Comparison of ENCODE assay signal across 8 mouse cellular contexts in genomic region chr5:123137044-123137909, GRCm38 (mm10). TPM values are rescaled to one million over a fixed set of nuclear protein-coding genes. Genes with fewer than 3 reads are reported as not detected.
A peak's percentile ranks its signal among the peaks of the same experiment; 100 is the strongest.
DNase-seq lines count a peak whose midpoint lies in the region; ATAC-seq lines count a peak whose summit lies in the region.

No protein-coding gene starts in this region.

- WGBS in liver, embryonic 13.5 days (ENCODE audit: insufficient replicate concordance) = 3% methylated on average over 20 of the region's 20 CpGs
- WGBS in neural tube, embryonic 11.5 days = 1% methylated on average over 20 of the region's 20 CpGs

- peak; percentile 19 for ATAC-seq in liver, embryonic 13.5 days (ENCODE audit: low read depth)
- no peak for ATAC-seq in neural tube, embryonic 11.5 days (ENCODE audit: insufficient read depth, low FRiP score, low TSS enrichment)

- H3K4me2 ChIP-seq in liver, embryonic 13.5 days = peak overlapping the region; percentile 100
- peak overlapping the region; percentile 100 for H3K4me2 ChIP-seq in neural tube, embryonic 11.5 days (ENCODE audit: low read depth)

- H3K4me3 ChIP-seq in liver, embryonic 13.5 days (replicated peaks) = peak overlapping the region; percentile 96
- H3K4me3 ChIP-seq in neural tube, embryonic 11.5 days (ENCODE audit: low read depth, low read length) = peak overlapping the region; percentile 84

- H3K27ac ChIP-seq in liver, embryonic 13.5 days = peak overlapping the region; percentile 100
- H3K27ac ChIP-seq in neural tube, embryonic 11.5 days (ENCODE audit: low read depth, low read length) = peak overlapping the region; percentile 100

- H3K36me3 ChIP-seq in liver, embryonic 13.5 days = peaks cover 31% of the 10 kb centered on the region
- H3K36me3 ChIP-seq in neural tube, embryonic 11.5 days (ENCODE audit: control insufficient read depth, insufficient read depth, low read length) = peaks cover 4% of the 10 kb centered on the region

- peak overlapping the region; percentile 100 for H3K9ac ChIP-seq in liver, embryonic 13.5 days
- H3K9ac ChIP-seq in neural tube, embryonic 11.5 days (ENCODE audit: low read length) = peak overlapping the region; percentile 100

- H3K4me1 ChIP-seq in liver, embryonic 13.5 days (replicated peaks) = peaks cover 75% of the 10 kb centered on the region
- peaks cover 45% of the 10 kb centered on the region for H3K4me1 ChIP-seq in neural tube, embryonic 11.5 days (ENCODE audit: control insufficient read depth, insufficient read depth, low read length)

- no peaks in the 10 kb centered on the region for H3K9me3 ChIP-seq in liver, embryonic 13.5 days (replicated peaks)
- no peaks in the 10 kb centered on the region for H3K9me3 ChIP-seq in neural tube, embryonic 11.5 days (ENCODE audit: control insufficient read depth, low read length)

- DNase-seq in layer of hippocampus, adult 11-12 months (ENCODE audit: low spot score) = peak; percentile 68
- no peak for DNase-seq in layer of hippocampus, postnatal 36 days
- DNase-seq in embryo, embryonic 9.5 days (ENCODE audit: extremely low spot score) = peak; percentile 84
- DNase-seq in heart, adult 11 months = peak; percentile 99
- DNase-seq in kidney, adult 18-20 months = peak; percentile 90
- peak; percentile 84 for DNase-seq in liver, embryonic 13.5 days
- peak; percentile 81 for DNase-seq in neural tube, embryonic 11.5 days (ENCODE audit: low spot score)
- DNase-seq in testis, postnatal 14 days (ENCODE audit: low spot score) = peak; percentile 78

- no peaks in the 10 kb centered on the region for H3K27me3 ChIP-seq in liver, embryonic 13.5 days
- no peaks in the 10 kb centered on the region for H3K27me3 ChIP-seq in neural tube, embryonic 11.5 days (ENCODE audit: control insufficient read depth, insufficient read depth, low read length)

RNA-seq across cellular contexts. Expression of gene Setd1b, which starts 4.7 kb away (rescaled TPM):
- 10 to 100 TPM; 31.4 to 36.2 TPM for total RNA-seq in layer of hippocampus, postnatal 36 days (2021)
- 3.4 and 3.8 TPM in 2 replicates for polyA plus RNA-seq in liver, embryonic 13.5 days (2015; fragmentation: Nextera tagmentation; extraction: Ambion mirVana)
- polyA plus RNA-seq in neural tube, embryonic 11.5 days (2014; fragmentation: Nextera tagmentation; extraction: Ambion mirVana) = 10.9 and 12.2 TPM in 2 replicates

RNA-seq across cellular contexts. Expression of gene Rhof, which starts 4.8 kb away (rescaled TPM):
- 10 to 100 TPM; 43.0 to 48.0 TPM for total RNA-seq in layer of hippocampus, postnatal 36 days (2021)
- polyA plus RNA-seq in liver, embryonic 13.5 days (2015; fragmentation: Nextera tagmentation; extraction: Ambion mirVana) = 2.5 and 3.4 TPM in 2 replicates
- 1.6 and 2.6 TPM in 2 replicates for polyA plus RNA-seq in neural tube, embryonic 11.5 days (2014; fragmentation: Nextera tagmentation; extraction: Ambion mirVana)

RNA-seq across cellular contexts. Expression of gene Psmd9, which starts 31.9 kb away (rescaled TPM):
- 10 to 100 TPM; 28.2 to 30.8 TPM for total RNA-seq in layer of hippocampus, postnatal 36 days (2021)
- 76.0 and 76.3 TPM in 2 replicates for polyA plus RNA-seq in liver, embryonic 13.5 days (2015; fragmentation: Nextera tagmentation; extraction: Ambion mirVana)
- polyA plus RNA-seq in neural tube, embryonic 11.5 days (2014; fragmentation: Nextera tagmentation; extraction: Ambion mirVana) = 68.3 and 69.0 TPM in 2 replicates

RNA-seq across cellular contexts. Expression of gene Hpd, which starts 45.2 kb away (rescaled TPM):
- total RNA-seq in layer of hippocampus, postnatal 36 days (2021) = not detected
- 12.4 and 15.2 TPM in 2 replicates for polyA plus RNA-seq in liver, embryonic 13.5 days (2015; fragmentation: Nextera tagmentation; extraction: Ambion mirVana)
- polyA plus RNA-seq in neural tube, embryonic 11.5 days (2014; fragmentation: Nextera tagmentation; extraction: Ambion mirVana) = not detected in 2 replicates

Comparison
In these comparisons a context has a peak if more than half of its experiments do, and no peak if none do; other contexts are left out.
1. DNase-seq: peak in layer of hippocampus, adult 11-12 months (single experiment), embryo, embryonic 9.5 days (single experiment), heart, adult 11 months (single experiment), kidney, adult 18-20 months (single experiment), liver, embryonic 13.5 days (single experiment), neural tube, embryonic 11.5 days (single experiment) and testis, postnatal 14 days (single experiment); none in layer of hippocampus, postnatal 36 days (0 of 2).